Mouse (Mus musculus) stomach, embryonic 15.5 days (tissue): ENCODE measurements at regions not wholly inside any gene's neighbourhood (a gene's known extent, or its start where the extent isn't known, plus 50 kb on each side); places are given as distances from the start of the nearest gene placed in this dataset.
A peak's percentile ranks its signal among the peaks of the same experiment; 100 is the strongest.

Source experiments
- ATAC-seq: fragments of 200-750 bp; cut with Nextera tagmentation; 2 replicates; pipeline ENCODE4 v1.8.0; 2017; ENCODE audit warnings: low read depth, moderate number of reproducible peaks, moderate TSS enrichment; ENCODE audit not compliant: insufficient read depth, low FRiP score
- H3K27ac ChIP-seq: fragments of 300-500 bp; sonication (generic); 2 replicates; pipeline ENCODE4 v1.5.1; 2015; ENCODE audit warnings: mild to moderate bottlenecking, inconsistent platforms
- H3K27me3 ChIP-seq: fragments of 300-500 bp; sonication (generic); replicated peaks from 2 replicates; pipeline ENCODE4 v1.6.1; 2015; ENCODE audit warnings: inconsistent platforms
- H3K36me3 ChIP-seq: fragments of 300-500 bp; sonication (generic); 2 replicates; pipeline ENCODE4 v1.6.1; 2015; ENCODE audit warnings: inconsistent platforms
- H3K4me1 ChIP-seq: fragments of 300-500 bp; sonication (generic); 2 replicates; pipeline ENCODE4 v1.6.1; 2015; ENCODE audit warnings: inconsistent platforms
- H3K4me2 ChIP-seq: fragments of 300-500 bp; sonication (generic); 2 replicates; pipeline ENCODE4 v1.6.1; 2015; ENCODE audit warnings: mild to moderate bottlenecking, inconsistent platforms
- H3K4me3 ChIP-seq: fragments of 300-500 bp; sonication (generic); replicated peaks from 2 replicates; pipeline ENCODE4 v1.5.1; 2015; ENCODE audit warnings: inconsistent platforms
- H3K9ac ChIP-seq: fragments of 300-500 bp; sonication (generic); 2 replicates; pipeline ENCODE4 v1.6.1; 2015; ENCODE audit warnings: inconsistent platforms
- H3K9me3 ChIP-seq: fragments of 300-500 bp; sonication (generic); 2 replicates; pipeline ENCODE4 v1.6.1; 2016; ENCODE audit warnings: inconsistent platforms
- WGBS: fragments of 180-500 bp; shearing (Covaris S2); methylation state at CpG from one replicate; pipeline ENCODE4 v1.1.7; 2015; 5-methylcytosine and 5-hydroxymethylcytosine counted together

- H3K4me2 ChIP-seq, result no peak overlapping the region
- H3K36me3 ChIP-seq, result no peaks in the 10 kb centered on the region
- H3K9me3 ChIP-seq, result no peaks in the 10 kb centered on the region
- H3K9ac ChIP-seq, result no peak overlapping the region
- no peak overlapping the region for H3K27ac ChIP-seq
- ATAC-seq, result no peak
- H3K27me3 ChIP-seq, result no peaks in the 10 kb centered on the region
- no peak overlapping the region for H3K4me3 ChIP-seq
- H3K4me1 ChIP-seq, result no peaks in the 10 kb centered on the region
- WGBS, result 88% methylated on average over 2 of the region's 2 CpGs
These were observed 293.5 kb upstream of the Gm12728 start for GRCm38 (mm10) chr4:105496176-105496575.

DNA sequence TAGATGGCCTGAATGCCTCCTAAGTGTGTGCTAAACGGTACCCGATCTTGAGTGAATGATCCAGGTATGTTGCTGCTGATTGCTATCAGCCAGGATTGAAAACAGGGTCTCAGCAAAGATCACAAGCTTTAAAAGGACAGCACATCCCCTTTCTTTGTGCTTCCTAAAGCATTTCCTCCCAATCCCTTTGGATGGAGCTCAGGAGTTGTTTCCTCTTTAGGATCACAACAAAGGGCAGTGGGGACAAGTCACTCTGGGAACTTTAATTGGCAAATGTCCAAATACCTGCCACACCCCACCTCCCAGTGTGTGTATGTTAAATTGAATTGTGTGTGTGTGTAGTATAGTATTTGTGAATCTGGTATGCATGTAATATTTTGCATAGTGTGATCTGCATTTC, 283.5 kb upstream of the Gm12728 start:
- WGBS, result 63% methylated on average over 2 of the region's 2 CpGs

DNA sequence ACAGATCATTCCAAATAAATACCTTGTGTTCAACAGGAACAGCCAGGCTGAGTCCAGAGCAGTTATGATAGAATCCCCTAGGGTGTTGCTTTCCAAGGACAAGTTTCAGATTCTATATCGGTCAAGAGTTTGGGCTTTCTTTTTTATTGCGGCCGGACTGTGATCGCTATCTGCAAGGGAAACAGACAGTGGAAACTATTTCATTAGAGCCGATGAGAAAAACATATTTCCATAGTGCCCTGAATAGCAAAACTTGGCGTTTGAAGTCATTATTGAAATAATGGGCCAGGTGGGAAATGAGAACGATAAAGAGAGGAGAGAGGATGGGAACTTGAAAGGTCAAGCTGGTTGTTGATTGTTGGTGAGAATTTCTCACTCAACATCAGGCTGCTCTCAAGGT, 282.4 kb upstream of the Gm12728 start:
- H3K4me2 ChIP-seq, result no peak overlapping the region
- WGBS, result 81% methylated on average over 7 of the region's 7 CpGs
- H3K9me3 ChIP-seq, result no peaks in the 10 kb centered on the region
- H3K9ac ChIP-seq, result no peak overlapping the region
- no peak overlapping the region for H3K4me3 ChIP-seq
- H3K27ac ChIP-seq, result no peak overlapping the region
- no peaks in the 10 kb centered on the region for H3K4me1 ChIP-seq
- no peak for ATAC-seq
- H3K36me3 ChIP-seq, result no peaks in the 10 kb centered on the region
- H3K27me3 ChIP-seq, result no peaks in the 10 kb centered on the region

More for the DNA sequence above, 283.5 kb upstream of the Gm12728 start:
- H3K27me3 ChIP-seq, result no peaks in the 10 kb centered on the region
- no peak for ATAC-seq
- no peaks in the 10 kb centered on the region for H3K4me1 ChIP-seq
- H3K4me3 ChIP-seq, result no peak overlapping the region
- no peak overlapping the region for H3K4me2 ChIP-seq
- H3K9ac ChIP-seq, result no peak overlapping the region
- no peaks in the 10 kb centered on the region for H3K36me3 ChIP-seq
- no peak overlapping the region for H3K27ac ChIP-seq
- no peaks in the 10 kb centered on the region for H3K9me3 ChIP-seq

DNA sequence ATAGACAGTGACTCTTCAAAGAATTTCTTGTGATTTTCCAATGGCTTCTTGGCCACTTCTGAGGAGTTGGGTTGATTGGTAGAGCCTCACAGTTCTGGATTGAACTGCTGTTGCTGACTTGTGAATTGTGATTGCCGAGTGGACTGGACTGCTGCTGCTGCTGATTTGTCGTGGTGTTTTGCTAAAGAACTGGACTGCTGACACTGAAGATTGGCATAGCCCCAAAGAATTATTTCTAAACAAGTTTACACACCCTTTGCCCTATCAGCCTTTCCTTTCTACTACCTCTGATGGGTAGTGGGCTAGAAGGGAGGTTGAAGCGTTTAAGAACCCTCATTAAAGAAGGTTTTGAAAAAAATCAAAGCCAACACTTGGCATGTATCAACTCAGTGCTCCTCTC, 280.6 kb upstream of the Gm12728 start:
- H3K27me3 ChIP-seq, result no peaks in the 10 kb centered on the region
- no peak overlapping the region for H3K9ac ChIP-seq
- H3K9me3 ChIP-seq, result no peaks in the 10 kb centered on the region
- no peaks in the 10 kb centered on the region for H3K36me3 ChIP-seq
- no peak for ATAC-seq
- no peak overlapping the region for H3K27ac ChIP-seq
- WGBS, result 82% methylated on average over 3 of the region's 3 CpGs
- no peak overlapping the region for H3K4me2 ChIP-seq
- no peak overlapping the region for H3K4me3 ChIP-seq
- H3K4me1 ChIP-seq, result no peaks in the 10 kb centered on the region

GRCm38 (mm10) chr4:105510406-105510805, 279.3 kb upstream of the Gm12728 start:
- WGBS, result 87% methylated on average over 1 of the region's 1 CpGs
- no peak overlapping the region for H3K4me3 ChIP-seq

DNA sequence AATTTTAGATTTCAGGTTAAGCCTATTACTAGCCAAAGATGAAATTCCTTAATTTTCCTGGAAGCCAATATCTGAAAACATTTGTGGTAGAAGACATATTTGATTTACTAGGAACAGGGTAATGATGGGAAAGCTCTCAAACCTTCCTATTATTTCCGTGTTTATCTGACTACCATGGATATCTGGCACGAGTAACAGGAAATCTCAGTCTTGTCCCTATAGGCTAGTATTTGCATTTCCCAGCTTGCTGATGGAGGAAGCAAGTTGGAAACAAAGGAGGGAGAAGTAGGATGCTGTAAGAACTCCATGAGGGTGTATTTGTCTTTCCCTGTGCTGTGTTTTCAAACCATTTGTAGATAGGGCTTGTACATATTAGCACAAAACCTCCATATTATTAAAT, 264.5 kb upstream of the Gm12728 start:
- H3K4me1 ChIP-seq, result no peaks in the 10 kb centered on the region
- H3K4me3 ChIP-seq, result no peak overlapping the region
- no peaks in the 10 kb centered on the region for H3K9me3 ChIP-seq
- WGBS, result 48% methylated on average over 2 of the region's 2 CpGs
- H3K27ac ChIP-seq, result no peak overlapping the region
- ATAC-seq, result no peak
- no peaks in the 10 kb centered on the region for H3K36me3 ChIP-seq
- H3K27me3 ChIP-seq, result no peaks in the 10 kb centered on the region
- H3K4me2 ChIP-seq, result no peak overlapping the region
- H3K9ac ChIP-seq, result no peak overlapping the region

More at GRCm38 (mm10) chr4:105510406-105510805, 279.3 kb upstream of the Gm12728 start:
- no peak overlapping the region for H3K27ac ChIP-seq
- ATAC-seq, result no peak
- no peaks in the 10 kb centered on the region for H3K36me3 ChIP-seq
- H3K4me1 ChIP-seq, result no peaks in the 10 kb centered on the region
- H3K9ac ChIP-seq, result no peak overlapping the region
- no peaks in the 10 kb centered on the region for H3K27me3 ChIP-seq
- no peaks in the 10 kb centered on the region for H3K9me3 ChIP-seq
- no peak overlapping the region for H3K4me2 ChIP-seq

GRCm38 (mm10) chr4:105526755-105527154, 262.9 kb upstream of the Gm12728 start:
- no peak overlapping the region for H3K4me2 ChIP-seq
- H3K9me3 ChIP-seq, result no peaks in the 10 kb centered on the region
- WGBS, result 79% methylated on average over 7 of the region's 7 CpGs
- H3K9ac ChIP-seq, result no peak overlapping the region
- H3K4me3 ChIP-seq, result no peak overlapping the region
- ATAC-seq, result no peak
- no peaks in the 10 kb centered on the region for H3K27me3 ChIP-seq
- no peak overlapping the region for H3K27ac ChIP-seq
- H3K36me3 ChIP-seq, result no peaks in the 10 kb centered on the region
- H3K4me1 ChIP-seq, result no peaks in the 10 kb centered on the region

DNA sequence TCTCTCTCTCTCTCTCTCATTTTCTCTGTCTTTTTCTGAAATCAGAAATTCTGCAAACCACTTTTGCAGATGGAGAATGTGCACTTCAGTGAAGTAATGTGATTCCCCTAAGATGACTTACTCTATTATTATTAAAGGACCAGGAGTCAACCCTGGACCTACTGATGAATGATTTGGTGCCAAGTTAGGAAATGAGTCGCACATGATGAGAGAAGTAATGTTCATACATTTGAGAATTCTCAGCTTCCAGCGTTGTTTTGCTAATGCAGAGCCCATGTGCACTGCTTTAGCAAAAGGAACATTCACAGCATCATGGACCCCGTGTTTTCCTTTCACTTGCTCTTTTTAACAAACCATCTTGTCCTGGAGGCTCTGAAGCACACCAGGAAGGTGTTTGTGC, 262.4 kb upstream of the Gm12728 start:
- no peak for ATAC-seq

DNA sequence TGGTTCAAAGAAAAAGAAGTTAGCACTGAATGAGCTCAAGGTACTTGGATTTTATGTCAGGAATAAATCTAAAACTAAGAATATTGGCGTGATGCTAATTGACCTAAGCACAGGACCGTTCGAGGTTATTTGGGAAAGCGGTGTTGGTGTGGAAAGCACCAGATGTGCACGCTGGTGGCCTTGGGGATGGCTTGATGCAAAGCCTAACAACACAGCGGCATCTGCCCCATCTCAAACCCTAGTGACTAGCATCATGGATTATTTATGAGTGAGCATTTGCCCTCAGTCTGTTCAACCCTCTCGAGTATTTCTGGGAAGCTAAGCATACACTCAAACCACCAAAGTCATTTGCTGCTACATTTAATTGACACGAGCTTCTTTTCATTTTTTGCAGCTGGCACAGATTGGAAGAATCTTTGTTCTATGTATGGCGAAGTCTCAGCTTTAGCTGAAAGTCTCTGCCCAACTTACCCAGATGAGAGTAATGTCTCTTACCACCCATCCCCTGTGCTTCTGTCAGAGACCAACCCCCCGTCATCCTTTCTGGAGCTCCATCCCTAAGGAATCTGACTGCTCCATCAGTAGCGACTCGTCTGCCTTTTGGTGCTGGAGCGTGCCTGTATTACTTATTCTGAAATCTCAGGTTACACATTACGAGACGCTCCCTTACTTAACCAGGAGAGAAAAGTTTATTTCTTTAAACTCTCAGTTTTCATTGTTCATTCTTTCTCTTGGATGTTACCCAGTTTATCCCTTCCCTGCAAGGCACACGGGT, 257.8 kb upstream of the Gm12728 start:
- Histone ChIP-seq H3K36me3 (no peaks in the 10 kb centered on the region), H3K9ac (no peak overlapping the region), H3K4me1 (no peaks in the 10 kb centered on the region), H3K27me3 (no peaks in the 10 kb centered on the region), H3K4me3 (no peak overlapping the region), H3K4me2 (no peak overlapping the region), H3K27ac (no peak overlapping the region), H3K9me3 (no peaks in the 10 kb centered on the region)
- ATAC-seq, result 0 out of 2 replicates have a peak, but pooled peaks have one; percentile 22
- WGBS, result 61% methylated on average over 16 of the region's 16 CpGs

More for the DNA sequence above, 262.4 kb upstream of the Gm12728 start:
- Histone ChIP-seq H3K9me3 (no peaks in the 10 kb centered on the region), H3K36me3 (no peaks in the 10 kb centered on the region), H3K9ac (no peak overlapping the region), H3K4me3 (no peak overlapping the region), H3K27ac (no peak overlapping the region), H3K27me3 (no peaks in the 10 kb centered on the region), H3K4me2 (no peak overlapping the region), H3K4me1 (no peaks in the 10 kb centered on the region)
- 74% methylated on average over 3 of the region's 3 CpGs for WGBS

DNA sequence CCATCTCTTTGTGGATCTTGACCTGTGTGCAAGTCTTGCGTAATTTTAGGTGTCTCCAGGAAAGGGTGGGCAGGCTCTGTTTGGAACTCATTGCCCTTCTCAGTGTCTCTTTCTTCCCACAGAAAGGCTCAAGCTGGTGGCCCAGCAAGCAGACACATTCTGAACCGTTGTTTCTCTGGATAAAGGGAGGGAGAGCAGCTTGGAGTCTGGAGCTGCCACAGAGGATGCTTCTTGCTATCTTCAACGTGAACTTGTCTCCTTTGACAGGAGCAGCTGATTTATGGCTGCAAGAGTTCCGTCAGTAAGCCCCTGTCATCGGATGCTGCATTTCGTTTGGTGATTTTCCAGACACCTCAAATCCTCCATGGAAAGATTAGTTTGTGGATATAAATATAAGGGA, 254.2 kb upstream of the Gm12728 start:
- 36% methylated on average over 6 of the region's 6 CpGs for WGBS
- Histone ChIP-seq H3K9me3 (no peaks in the 10 kb centered on the region), H3K27ac (no peak overlapping the region), H3K4me1 (no peaks in the 10 kb centered on the region), H3K4me3 (no peak overlapping the region), H3K4me2 (no peak overlapping the region), H3K9ac (no peak overlapping the region), H3K27me3 (no peaks in the 10 kb centered on the region), H3K36me3 (no peaks in the 10 kb centered on the region)
- ATAC-seq, result no peak

DNA sequence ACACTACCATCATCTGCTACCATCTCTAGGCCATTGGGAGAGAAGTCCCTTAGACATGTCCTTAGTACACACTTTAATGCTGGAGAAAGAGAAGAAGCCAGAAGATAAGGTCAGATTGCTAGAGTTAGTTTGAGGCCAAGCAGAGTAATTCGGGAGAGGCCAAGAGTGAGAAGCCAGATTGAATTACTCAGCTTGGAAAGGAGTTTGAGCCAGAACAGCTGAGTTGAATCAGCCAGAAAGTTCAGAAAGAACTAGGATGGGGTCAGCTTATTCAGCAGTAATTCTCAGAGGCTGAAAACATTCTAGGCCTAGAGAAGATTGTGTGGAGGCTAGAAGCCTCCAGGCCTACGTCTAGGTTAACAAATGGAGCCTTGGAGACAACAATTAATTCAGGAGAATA, 244.2 kb upstream of the Gm12728 start:
- no peaks in the 10 kb centered on the region for H3K9me3 ChIP-seq
- H3K4me3 ChIP-seq, result no peak overlapping the region
- H3K4me2 ChIP-seq, result no peak overlapping the region
- no peaks in the 10 kb centered on the region for H3K27me3 ChIP-seq
- 50% methylated on average over 2 of the region's 2 CpGs for WGBS
- no peak for ATAC-seq
- no peak overlapping the region for H3K27ac ChIP-seq
- no peak overlapping the region for H3K9ac ChIP-seq
- no peaks in the 10 kb centered on the region for H3K4me1 ChIP-seq
- no peaks in the 10 kb centered on the region for H3K36me3 ChIP-seq

- Histone ChIP-seq H3K4me1 (no peaks in the 10 kb centered on the region), H3K9me3 (no peaks in the 10 kb centered on the region), H3K4me3 (no peak overlapping the region), H3K36me3 (no peaks in the 10 kb centered on the region), H3K4me2 (no peak overlapping the region), H3K27me3 (no peaks in the 10 kb centered on the region), H3K27ac (no peak overlapping the region), H3K9ac (no peak overlapping the region)
- WGBS, result 71% methylated on average over 7 of the region's 7 CpGs
- ATAC-seq, result no peak
These were observed 239.8 kb upstream of the Gm12728 start for GRCm38 (mm10) chr4:105549744-105550440.
